In the genomic region with DNA sequence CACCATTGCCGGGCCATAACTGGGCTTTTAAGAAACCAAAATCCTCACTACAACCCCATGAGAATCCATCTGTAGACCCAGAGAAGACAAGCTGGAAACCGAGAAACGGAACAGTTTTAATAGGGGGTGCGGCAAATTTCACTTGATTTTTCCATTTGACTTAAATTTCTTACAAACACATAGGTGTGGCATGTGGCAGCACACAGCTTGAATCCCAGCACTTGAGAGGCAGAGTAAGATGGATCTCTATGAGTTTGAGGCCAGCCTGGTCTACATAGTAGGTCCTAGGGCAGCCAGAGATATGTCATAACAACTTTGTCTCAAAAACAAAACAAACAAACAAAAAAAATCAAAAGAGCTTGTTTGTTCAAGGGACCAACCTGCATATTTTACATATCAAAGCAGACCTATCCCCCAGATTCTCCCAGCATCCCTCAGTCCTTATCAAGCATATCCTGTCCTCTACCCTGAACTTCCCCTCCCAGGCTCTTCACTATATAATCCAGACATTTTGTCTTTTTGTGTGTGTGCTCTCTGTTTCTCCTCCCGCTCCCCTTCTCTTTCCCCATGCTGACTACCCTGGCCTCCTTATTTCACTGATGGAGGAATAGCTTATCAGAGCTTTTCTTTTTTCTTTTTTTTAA, we compare ENCODE assay signal across 22 mouse cellular contexts.
"Had no signal": no experiment of that assay in that cellular context is flagged by ENCODE, and none has a peak within 500 bp of the region (broad histone marks: within the 10 kb centered on the region; RNA-seq: fewer than 3 reads in every experiment).

No protein-coding gene starts in this region.

- H3K4me2 ChIP-seq: kidney, embryonic 15.5 days; limb, embryonic 13.5 days; liver, embryonic 13.5 days; midbrain, embryonic 12.5 days; midbrain, embryonic 15.5 days; neural tube, embryonic 12.5 days; neural tube, embryonic 15.5 days had no signal

- H3K9ac ChIP-seq: kidney, embryonic 15.5 days; limb, embryonic 13.5 days; liver, embryonic 13.5 days; midbrain, embryonic 12.5 days; midbrain, embryonic 15.5 days; neural tube, embryonic 12.5 days; neural tube, embryonic 15.5 days had no signal

- H3K9me3 ChIP-seq: kidney, embryonic 15.5 days; limb, embryonic 10.5 days; limb, embryonic 13.5 days; liver, embryonic 13.5 days; midbrain, embryonic 12.5 days; midbrain, embryonic 15.5 days; neural tube, embryonic 12.5 days; neural tube, embryonic 15.5 days had no signal

- DNase-seq: kidney, adult 8-10 months; kidney, postnatal 10 days; kidney, postnatal 36 days; layer of hippocampus, postnatal 36 days; liver, embryonic 13.5 days; lung, adult 2 months; right cerebral cortex, adult 18-20 months; right cerebral cortex, postnatal 14 days; right cerebral cortex, postnatal 4 days; thymus, adult 2 months; thymus, postnatal 14 days; thymus, postnatal 4 days had no signal

- H3K27ac ChIP-seq: kidney, embryonic 15.5 days; left cerebral cortex, adult 2 months; limb, embryonic 10.5 days; limb, embryonic 13.5 days; liver, embryonic 13.5 days; midbrain, embryonic 12.5 days; midbrain, embryonic 15.5 days; neural tube, embryonic 12.5 days; neural tube, embryonic 15.5 days; stomach, postnatal 0 days had no signal

- H3K36me3 ChIP-seq: kidney, embryonic 15.5 days; limb, embryonic 10.5 days; limb, embryonic 13.5 days; liver, embryonic 13.5 days; midbrain, embryonic 12.5 days; midbrain, embryonic 15.5 days; neural tube, embryonic 12.5 days; neural tube, embryonic 15.5 days had no signal

- H3K4me3 ChIP-seq: kidney, embryonic 15.5 days; left cerebral cortex, adult 2 months; limb, embryonic 10.5 days; limb, embryonic 13.5 days; liver, embryonic 13.5 days; megakaryocyte, embryonic 14.5 days; midbrain, embryonic 12.5 days; midbrain, embryonic 15.5 days; neural tube, embryonic 12.5 days; neural tube, embryonic 15.5 days had no signal

- H3K4me1 ChIP-seq: limb, embryonic 10.5 days; limb, embryonic 13.5 days; midbrain, embryonic 12.5 days; midbrain, embryonic 15.5 days; neural tube, embryonic 12.5 days; neural tube, embryonic 15.5 days had no signal

- H3K27me3 ChIP-seq: kidney, embryonic 15.5 days; limb, embryonic 13.5 days; liver, embryonic 13.5 days; megakaryocyte, embryonic 14.5 days; midbrain, embryonic 12.5 days; midbrain, embryonic 15.5 days; neural tube, embryonic 12.5 days; neural tube, embryonic 15.5 days had no signal

- ATAC-seq: midbrain, embryonic 15.5 days had no signal
